Mouse (Mus musculus) stomach, embryonic 16.5 days (tissue): ENCODE data around the gene Wnt10b. TPM values are rescaled to one million over a fixed set of nuclear protein-coding genes. Genes with fewer than 3 reads are reported as not detected.

Experiments
- ATAC-seq: fragments of 200-750 bp; cut with Nextera tagmentation; 2 replicates; pipeline ENCODE4 v1.8.0; 2017; ENCODE audit warnings: moderate number of reproducible peaks, moderate TSS enrichment; ENCODE audit not compliant: insufficient read depth, low FRiP score
- H3K27ac ChIP-seq: fragments of 300-500 bp; sonication (generic); 2 replicates; pipeline ENCODE4 v1.5.1; 2014; ENCODE audit warnings: low read length
- H3K27me3 ChIP-seq: fragments of 300-500 bp; sonication (generic); 2 replicates; pipeline ENCODE4 v1.6.1; 2014; ENCODE audit warnings: low read length, control low read depth, mixed read lengths; ENCODE audit not compliant: control insufficient read depth, insufficient read depth
- H3K36me3 ChIP-seq: fragments of 300-500 bp; sonication (generic); 2 replicates; pipeline ENCODE4 v1.6.1; 2014; ENCODE audit warnings: low read length; ENCODE audit not compliant: control insufficient read depth, insufficient read depth
- H3K4me1 ChIP-seq: fragments of 300-500 bp; sonication (generic); 2 replicates; pipeline ENCODE4 v1.6.1; 2014; ENCODE audit warnings: low read length, control low read depth, mixed read lengths; ENCODE audit not compliant: control insufficient read depth, insufficient read depth
- H3K4me2 ChIP-seq: fragments of 300-500 bp; sonication (generic); 2 replicates; pipeline ENCODE4 v1.6.1; 2014; ENCODE audit warnings: low read depth, low read length, mixed read lengths
- H3K4me3 ChIP-seq: fragments of 300-500 bp; sonication (generic); replicated peaks from 2 replicates; pipeline ENCODE4 v1.5.1; 2014; ENCODE audit warnings: mild to moderate bottlenecking, low read length
- H3K9ac ChIP-seq: fragments of 300-500 bp; sonication (generic); 2 replicates; pipeline ENCODE4 v1.6.1; 2014; ENCODE audit warnings: low read length
- H3K9me3 ChIP-seq: fragments of 300-500 bp; sonication (generic); replicated peaks from 2 replicates; pipeline ENCODE4 v1.6.1; 2016; ENCODE audit warnings: low read length, control low read depth; ENCODE audit not compliant: control insufficient read depth
- WGBS: fragments of 180-500 bp; shearing (Covaris S2); extraction: QIAGEN DNeasy Blood & Tissue Kit; methylation state at CpG from one replicate; pipeline ENCODE4 v1.1.7; 2014; 5-methylcytosine and 5-hydroxymethylcytosine counted together
- polyA plus RNA-seq: library from polyadenylated mRNA; unstranded; fragments of >200 nt; fragmentation: Nextera tagmentation; extraction: Ambion mirVana; gene quantifications from 2 replicates; pipeline ENCODE4 v1.2.1, GENCODE M21; 2015

Wnt10b gene
- polyA plus RNA-seq, 1 experiment from 2014 or later, result 0.14 TPM

GRCm38 (mm10) chr15:98799396-98799795 is 21.4 kb upstream of the Wnt10b start:
- ATAC-seq, result peak; percentile 48; the same call in 1 of the 2 replicates
- no peak overlapping the region for H3K27ac ChIP-seq
- H3K36me3 ChIP-seq, result no peaks in the 10 kb centered on the region
- no peak overlapping the region for H3K9ac ChIP-seq
- no peaks in the 10 kb centered on the region for H3K4me1 ChIP-seq
- no peaks in the 10 kb centered on the region for H3K9me3 ChIP-seq
- no peak overlapping the region for H3K4me3 ChIP-seq
- WGBS, result 10% methylated on average over 12 of the region's 12 CpGs
- no peak overlapping the region for H3K4me2 ChIP-seq
- peaks cover 98% of the 10 kb centered on the region for H3K27me3 ChIP-seq

- no peak overlapping the region for H3K27ac ChIP-seq
- no peak overlapping the region for H3K9ac ChIP-seq
- no peaks in the 10 kb centered on the region for H3K36me3 ChIP-seq
- WGBS, result 58% methylated on average over 3 of the region's 3 CpGs
- H3K4me1 ChIP-seq, result no peaks in the 10 kb centered on the region
- ATAC-seq, result no peak
- H3K9me3 ChIP-seq, result no peaks in the 10 kb centered on the region
- H3K4me2 ChIP-seq, result no peak overlapping the region
- H3K4me3 ChIP-seq, result no peak overlapping the region
- peaks cover 98% of the 10 kb centered on the region for H3K27me3 ChIP-seq
Observed at GRCm38 (mm10) chr15:98798903-98799302, 21.0 kb upstream of the Wnt10b start.

- ATAC-seq, result no peak
- Histone ChIP-seq H3K4me2 (no peak overlapping the region), H3K4me3 (no peak overlapping the region), H3K4me1 (peaks cover 5% of the 10 kb centered on the region; the same call in 1 of the 2 replicates), H3K27me3 (peaks cover 97% of the 10 kb centered on the region), H3K36me3 (no peaks in the 10 kb centered on the region), H3K27ac (no peak overlapping the region), H3K9me3 (no peaks in the 10 kb centered on the region), H3K9ac (no peak overlapping the region)
- 6% methylated on average over 28 of the region's 28 CpGs for WGBS
Observed at GRCm38 (mm10) chr15:98797835-98798492, 20.0 kb upstream of the Wnt10b start.

GRCm38 (mm10) chr15:98796803-98797595 is 19.0 kb upstream of the Wnt10b start:
- no peak overlapping the region for H3K4me3 ChIP-seq
- H3K36me3 ChIP-seq, result no peaks in the 10 kb centered on the region
- no peaks in the 10 kb centered on the region for H3K9me3 ChIP-seq
- H3K9ac ChIP-seq, result no peak overlapping the region
- no peak overlapping the region for H3K4me2 ChIP-seq
- H3K27me3 ChIP-seq, result peaks cover 97% of the 10 kb centered on the region
- H3K4me1 ChIP-seq, result peaks cover 12% of the 10 kb centered on the region; the same call in 1 of the 2 replicates
- no peak overlapping the region for H3K27ac ChIP-seq
- ATAC-seq, result no peak
- WGBS, result 6% methylated on average over 13 of the region's 13 CpGs

- H3K27me3 ChIP-seq, result peaks cover 97% of the 10 kb centered on the region
- no peak for ATAC-seq
- peak overlapping the region; percentile 31; the same call in 1 of the 2 replicates for H3K4me3 ChIP-seq
- H3K36me3 ChIP-seq, result no peaks in the 10 kb centered on the region
- no peak overlapping the region for H3K9ac ChIP-seq
- H3K4me1 ChIP-seq, result peaks cover 18% of the 10 kb centered on the region; the same call in 1 of the 2 replicates
- 1% methylated on average over 13 of the region's 13 CpGs for WGBS
- H3K4me2 ChIP-seq, result peak overlapping the region; percentile 47; the same call in 1 of the 2 replicates
- H3K9me3 ChIP-seq, result no peaks in the 10 kb centered on the region
- no peak overlapping the region for H3K27ac ChIP-seq
Observed at GRCm38 (mm10) chr15:98793141-98793698, 15.3 kb upstream of the Wnt10b start.

- H3K9ac ChIP-seq, result no peak overlapping the region
- WGBS, result 1% methylated on average over 75 of the region's 75 CpGs
- H3K27me3 ChIP-seq, result peaks cover 97% of the 10 kb centered on the region
- H3K9me3 ChIP-seq, result no peaks in the 10 kb centered on the region
- no peaks in the 10 kb centered on the region for H3K36me3 ChIP-seq
- H3K27ac ChIP-seq, result no peak overlapping the region
- H3K4me2 ChIP-seq, result peak overlapping the region; percentile 47
- peak overlapping the region; percentile 31 for H3K4me3 ChIP-seq
- no peak for ATAC-seq
- H3K4me1 ChIP-seq, result peaks cover 18% of the 10 kb centered on the region; the same call in 1 of the 2 replicates
Observed at GRCm38 (mm10) chr15:98792233-98793020, 14.5 kb upstream of the Wnt10b start.

- H3K9me3 ChIP-seq, result no peaks in the 10 kb centered on the region
- H3K9ac ChIP-seq, result no peak overlapping the region
- no peaks in the 10 kb centered on the region for H3K36me3 ChIP-seq
- H3K4me2 ChIP-seq, result no peak overlapping the region
- H3K4me1 ChIP-seq, result peaks cover 18% of the 10 kb centered on the region; the same call in 1 of the 2 replicates
- H3K27ac ChIP-seq, result no peak overlapping the region
- WGBS, result 1% methylated on average over 23 of the region's 23 CpGs
- no peak overlapping the region for H3K4me3 ChIP-seq
- H3K27me3 ChIP-seq, result peaks cover 93% of the 10 kb centered on the region
- ATAC-seq, result no peak
Observed at GRCm38 (mm10) chr15:98791771-98792170, 13.8 kb upstream of the Wnt10b start.

- Histone ChIP-seq H3K27me3 (peaks cover 87% of the 10 kb centered on the region), H3K9me3 (no peaks in the 10 kb centered on the region), H3K9ac (no peak overlapping the region)
Observed at GRCm38 (mm10) chr15:98791221-98791620, 13.3 kb upstream of the Wnt10b start.

More at GRCm38 (mm10) chr15:98791221-98791620, 13.3 kb upstream of the Wnt10b start:
- ATAC-seq, result no peak
- H3K4me2 ChIP-seq, result peak overlapping the region; percentile 30; the same call in 1 of the 2 replicates
- no peaks in the 10 kb centered on the region for H3K36me3 ChIP-seq
- H3K4me3 ChIP-seq, result peak overlapping the region; percentile 25
- WGBS, result 2% methylated on average over 12 of the region's 12 CpGs
- peaks cover 18% of the 10 kb centered on the region; the same call in 1 of the 2 replicates for H3K4me1 ChIP-seq
- H3K27ac ChIP-seq, result no peak overlapping the region
